ENCODE assay signal across 14 mouse cellular contexts in the genomic region with DNA sequence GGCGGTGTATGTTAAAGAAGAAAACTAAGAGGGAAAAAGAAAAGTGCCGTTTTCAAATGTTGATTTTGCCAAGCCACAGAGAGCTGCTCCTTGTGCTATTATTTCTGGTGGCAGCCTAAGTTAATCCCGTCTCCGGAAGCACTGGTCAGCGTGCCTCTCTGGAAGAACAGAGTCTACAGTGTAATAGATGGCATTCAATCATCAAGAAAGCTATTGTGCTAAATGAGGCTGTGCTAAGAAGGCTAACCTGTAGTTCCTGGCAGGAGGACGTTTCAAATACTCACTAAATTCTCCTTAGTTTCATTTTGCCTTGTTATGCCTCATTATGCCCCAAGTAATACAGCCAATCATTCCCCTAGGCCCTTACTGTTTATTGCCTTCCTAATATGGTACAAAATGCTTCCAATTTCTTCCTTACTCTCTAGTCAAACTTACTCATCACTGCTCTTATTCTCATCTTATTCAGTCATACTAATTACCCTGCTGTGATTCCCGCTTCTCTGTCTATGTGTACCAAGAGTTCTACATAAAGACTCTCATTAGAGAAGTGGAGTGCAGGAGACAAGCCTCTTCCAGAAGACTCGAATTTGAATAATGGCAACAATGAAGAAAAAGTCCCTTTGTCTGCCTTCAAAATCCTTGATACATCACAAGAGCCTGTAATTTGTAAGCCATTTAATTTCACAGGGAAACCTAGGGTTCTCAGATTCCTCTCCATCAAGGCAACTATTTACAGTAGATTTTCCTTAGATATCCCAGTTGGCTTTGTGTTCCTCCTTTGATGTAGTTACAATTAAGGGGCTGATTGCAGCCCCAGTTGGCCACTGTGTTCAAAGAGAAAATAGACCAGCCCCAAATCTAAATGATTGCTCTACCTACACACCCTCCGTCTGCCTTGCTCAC.
DNase-seq lines count a peak whose midpoint lies in the region; ATAC-seq lines count a peak whose summit lies in the region.
"Had no signal": no experiment of that assay in that cellular context is flagged by ENCODE, and none has a peak within 500 bp of the region (broad histone marks: within the 10 kb centered on the region; RNA-seq: fewer than 3 reads in every experiment).

No protein-coding gene starts in this region.

- H3K4me1 ChIP-seq in forebrain, embryonic 13.5 days = peaks cover 17% of the 10 kb centered on the region
- H3K4me1 ChIP-seq in midbrain, embryonic 13.5 days (replicated peaks) = peaks cover 7% of the 10 kb centered on the region
- H3K4me1 ChIP-seq: heart, embryonic 10.5 days; liver, embryonic 15.5 days had no signal

- no peak overlapping the region for H3K4me3 ChIP-seq in forebrain, embryonic 13.5 days
- no peak overlapping the region for H3K4me3 ChIP-seq in midbrain, embryonic 13.5 days (replicated peaks)
- H3K4me3 ChIP-seq: heart, embryonic 10.5 days; liver, embryonic 15.5 days had no signal

- H3K4me2 ChIP-seq in forebrain, embryonic 13.5 days = no peak overlapping the region
- no peak overlapping the region for H3K4me2 ChIP-seq in midbrain, embryonic 13.5 days (replicated peaks)
- H3K4me2 ChIP-seq: liver, embryonic 15.5 days had no signal

- no peak for DNase-seq in frontal cortex, postnatal 14 days (ENCODE audit: low spot score in 2 of 2)
- DNase-seq in Muller cell, postnatal 12 days (ENCODE audit: inconsistent ontology term) = peak; percentile 56
- DNase-seq in cerebellum, postnatal 10 days = no peak
- no peak for DNase-seq in layer of hippocampus, postnatal 25 days (ENCODE audit: extremely low spot score in 1 of 2, low spot score in 1 of 2)
- DNase-seq in B cell, adult 2 months = no peak
- DNase-seq: cerebellum, postnatal 14 days; kidney, adult 18-20 months; lung, postnatal 36 days had no signal

- H3K36me3 ChIP-seq in forebrain, embryonic 13.5 days (ENCODE audit: poor library complexity, severe bottlenecking) = no peaks in the 10 kb centered on the region
- H3K36me3 ChIP-seq in midbrain, embryonic 13.5 days = no peaks in the 10 kb centered on the region
- H3K36me3 ChIP-seq: G1E; heart, embryonic 10.5 days; liver, embryonic 15.5 days had no signal

- H3K9ac ChIP-seq in forebrain, embryonic 13.5 days = no peak overlapping the region
- H3K9ac ChIP-seq in midbrain, embryonic 13.5 days (replicated peaks) = no peak overlapping the region
- H3K9ac ChIP-seq: liver, embryonic 15.5 days had no signal

- H3K27ac ChIP-seq in forebrain, embryonic 13.5 days = peak overlapping the region; percentile 63
- H3K27ac ChIP-seq in midbrain, embryonic 13.5 days = no peak overlapping the region
- H3K27ac ChIP-seq: heart, embryonic 10.5 days; liver, embryonic 15.5 days had no signal

- 7% methylated on average over 9 of the region's 9 CpGs for WGBS in forebrain, embryonic 13.5 days
- WGBS in midbrain, embryonic 13.5 days = 21% methylated on average over 9 of the region's 9 CpGs

- H3K27me3 ChIP-seq in forebrain, embryonic 13.5 days = no peaks in the 10 kb centered on the region
- H3K27me3 ChIP-seq in midbrain, embryonic 13.5 days = no peaks in the 10 kb centered on the region
- H3K27me3 ChIP-seq: liver, embryonic 15.5 days had no signal

- no peaks in the 10 kb centered on the region for H3K9me3 ChIP-seq in forebrain, embryonic 13.5 days (replicated peaks)
- no peaks in the 10 kb centered on the region for H3K9me3 ChIP-seq in midbrain, embryonic 13.5 days
- H3K9me3 ChIP-seq: G1E; heart, embryonic 10.5 days; liver, embryonic 15.5 days had no signal

- ATAC-seq in frontal cortex, adult (ENCODE audit: low TSS enrichment) = peak; percentile 47
- peak; percentile 79 for ATAC-seq in forebrain, embryonic 13.5 days
- 0 out of 2 replicates have a peak, but pooled peaks have one; percentile 24 for ATAC-seq in midbrain, embryonic 13.5 days

Comparison
In these comparisons a context has a peak if more than half of its experiments do, and no peak if none do; other contexts are left out.
1. ATAC-seq: peak in every context shown above with its lines; median percentile 79 in forebrain, embryonic 13.5 days; 47 in frontal cortex, adult; 24 in midbrain, embryonic 13.5 days.